In genomic region chr2:173737222-173737989, GRCm38 (mm10) we compare ENCODE assay signal across 8 mouse cellular contexts. TPM values are rescaled to one million over a fixed set of nuclear protein-coding genes. Genes with fewer than 3 reads are reported as not detected.
DNase-seq lines count a peak whose midpoint lies in the region; ATAC-seq lines count a peak whose summit lies in the region.

Gene Vapb, plus strand, starts transcription at chr2:173737511.

- H3K9ac ChIP-seq in forebrain, embryonic 14.5 days (ENCODE audit: low read length), result peak within 1 kb of the TSS; percentile 91
- H3K9ac ChIP-seq in neural tube, embryonic 15.5 days (replicated peaks), result peak within 1 kb of the TSS; percentile 73

- H3K9me3 ChIP-seq in forebrain, embryonic 14.5 days (replicated peaks; ENCODE audit: control insufficient read depth, low read length), result no peaks in the 10 kb centered on the region
- no peaks in the 10 kb centered on the region for H3K9me3 ChIP-seq in neural tube, embryonic 15.5 days (replicated peaks)

- intact Hi-C loops in heart, postnatal 14 days (cut with DNase I), result loop anchor here (5.0 kb wide), 1 partner anchor 75 kb away; no protein-coding TSS in a partner anchor

- peak; percentile 98 for DNase-seq in ES-CJ7 (ENCODE audit: low read depth, low spot score)
- DNase-seq in cerebellum, adult 11 months, result peak; percentile 99
- peak; percentile 99 for DNase-seq in forebrain, embryonic 14.5 days (ENCODE audit: low spot score)
- peak; percentile 100 for DNase-seq in heart, postnatal 14 days
- peak; percentile 99 for DNase-seq in layer of hippocampus, adult 11-12 months (ENCODE audit: low spot score)
- peak; percentile 98 to 99 for DNase-seq in lung, adult 18-20 months
- peak; percentile 99 for DNase-seq in testis, postnatal 14 days (ENCODE audit: low spot score)

- H3K4me3 ChIP-seq in forebrain, embryonic 14.5 days (ENCODE audit: low read depth, low read length), result peak within 1 kb of the TSS; percentile 88
- peak within 1 kb of the TSS; percentile 87 for H3K4me3 ChIP-seq in neural tube, embryonic 15.5 days (replicated peaks)

- no peaks in the 10 kb centered on the region for H3K36me3 ChIP-seq in forebrain, embryonic 14.5 days (ENCODE audit: control insufficient read depth, insufficient read depth, low read length)
- no peaks in the 10 kb centered on the region for H3K36me3 ChIP-seq in neural tube, embryonic 15.5 days

- peak within 1 kb of the TSS; percentile 79 for H3K4me2 ChIP-seq in forebrain, embryonic 14.5 days (ENCODE audit: low read length)
- H3K4me2 ChIP-seq in neural tube, embryonic 15.5 days, result peak within 1 kb of the TSS; percentile 81

- peak within 1 kb of the TSS; percentile 70 for H3K27ac ChIP-seq in forebrain, embryonic 14.5 days (ENCODE audit: low read depth, low read length)
- H3K27ac ChIP-seq in neural tube, embryonic 15.5 days (replicated peaks), result peak within 1 kb of the TSS; percentile 84

- peak; percentile 98 for ATAC-seq in forebrain, embryonic 14.5 days
- ATAC-seq in neural tube, embryonic 15.5 days (ENCODE audit: low FRiP score), result peak; percentile 95

- peaks cover 8% of the 10 kb centered on the region; the same call in 1 of the 2 replicates for H3K4me1 ChIP-seq in forebrain, embryonic 14.5 days (ENCODE audit: control insufficient read depth, insufficient read depth, low read length)
- H3K4me1 ChIP-seq in neural tube, embryonic 15.5 days, result peaks cover 40% of the 10 kb centered on the region

- WGBS in forebrain, embryonic 14.5 days, result under 1% methylated on average over 70 of the region's 70 CpGs
- WGBS in neural tube, embryonic 15.5 days, result 1% methylated on average over 70 of the region's 70 CpGs

- H3K27me3 ChIP-seq in forebrain, embryonic 14.5 days (replicated peaks; ENCODE audit: control insufficient read depth, insufficient read depth, low read length), result no peaks in the 10 kb centered on the region
- H3K27me3 ChIP-seq in neural tube, embryonic 15.5 days (replicated peaks), result no peaks in the 10 kb centered on the region

RNA-seq across cellular contexts. Expression of gene Vapb, which starts in this region (rescaled TPM):
- polyA plus RNA-seq in forebrain, embryonic 14.5 days (2014; fragmentation: Nextera tagmentation; extraction: Ambion mirVana), result 13.9 and 18.5 TPM in 2 replicates
- 100 to 1,000 TPM in 1 of 2 experiments, 10 to 100 TPM in 1; 94.2 to 109 TPM for total RNA-seq in heart, postnatal 14 days (2021)
- 16.4 and 19.9 TPM in 2 replicates for polyA plus RNA-seq in neural tube, embryonic 15.5 days (2015; fragmentation: Nextera tagmentation; extraction: Ambion mirVana)

Comparison
In these comparisons a context has a peak if more than half of its experiments do, and no peak if none do; other contexts are left out.
1. Peak in every context shown above with its lines: DNase-seq, ATAC-seq, H3K4me3 ChIP-seq and H3K27ac ChIP-seq.